Mouse (Mus musculus): ENCODE measurements around the gene Fgfr3.

Gene Fgfr3

DNA sequence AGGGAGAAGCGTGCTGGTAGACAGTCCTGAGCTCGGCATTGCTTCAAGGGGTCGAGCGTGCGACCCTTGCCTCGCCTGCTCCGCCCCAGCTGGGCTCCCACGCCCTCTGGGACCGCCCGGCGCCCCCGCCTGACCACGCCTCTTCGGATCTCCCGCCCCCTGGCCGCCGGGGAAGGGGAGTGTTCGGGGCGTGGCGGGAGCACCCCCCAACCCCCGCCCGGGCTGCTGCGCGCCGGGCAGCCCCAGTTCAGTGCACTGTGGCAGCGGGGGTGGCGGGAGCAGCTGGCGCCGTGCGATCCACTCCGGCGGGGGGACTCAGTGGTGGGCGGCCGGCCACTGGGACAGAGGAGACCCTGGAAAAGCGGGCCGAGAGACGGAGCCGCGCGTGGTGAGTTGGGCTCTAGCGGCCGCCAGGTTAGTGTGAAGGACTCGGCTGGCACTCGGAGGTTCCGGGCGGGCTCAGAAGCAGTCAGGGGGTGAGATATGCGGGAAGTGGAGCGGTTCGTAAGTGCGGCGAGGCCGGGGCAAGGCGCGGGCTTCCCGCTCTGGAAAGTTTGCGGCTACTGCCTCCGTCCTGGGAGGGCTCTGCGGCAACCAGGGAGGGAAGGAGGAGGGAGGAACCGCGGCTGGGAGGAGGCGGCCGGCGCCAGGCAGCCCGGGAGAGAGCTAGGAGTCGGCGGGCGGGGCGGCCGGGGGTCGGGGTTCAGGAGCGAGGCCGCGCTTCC lies at the start of gene Fgfr3:
Gene Fgfr3, plus strand, starts transcription at position 134 of the 725 bp plus-strand sequence.
- peak; percentile 31 for DNase-seq (ENCODE audit: low read depth, low spot score)

DNA sequence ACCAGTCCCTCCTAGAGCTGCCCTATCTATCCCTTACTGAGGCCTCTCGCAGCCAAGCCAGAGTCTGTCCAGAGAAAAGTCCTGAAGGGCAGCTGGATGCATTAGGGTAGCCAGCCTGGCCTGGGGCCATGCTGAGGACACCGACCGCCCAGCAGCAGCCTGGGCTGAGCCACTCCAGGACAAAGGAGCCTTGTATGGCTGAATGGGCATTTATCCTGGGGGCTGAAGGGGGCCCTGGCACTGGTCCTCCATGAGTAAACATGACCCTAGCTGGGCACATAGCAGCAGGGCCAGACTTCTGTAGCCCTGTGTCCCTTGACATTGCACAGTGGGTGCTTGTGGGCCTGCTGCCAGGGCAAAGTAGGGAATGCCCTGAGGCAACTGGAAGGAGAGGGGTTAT lies 47.0 kb upstream of the Fgfr3 start:
- DNase-seq (ENCODE audit: low read depth, low spot score): no peak

DNA sequence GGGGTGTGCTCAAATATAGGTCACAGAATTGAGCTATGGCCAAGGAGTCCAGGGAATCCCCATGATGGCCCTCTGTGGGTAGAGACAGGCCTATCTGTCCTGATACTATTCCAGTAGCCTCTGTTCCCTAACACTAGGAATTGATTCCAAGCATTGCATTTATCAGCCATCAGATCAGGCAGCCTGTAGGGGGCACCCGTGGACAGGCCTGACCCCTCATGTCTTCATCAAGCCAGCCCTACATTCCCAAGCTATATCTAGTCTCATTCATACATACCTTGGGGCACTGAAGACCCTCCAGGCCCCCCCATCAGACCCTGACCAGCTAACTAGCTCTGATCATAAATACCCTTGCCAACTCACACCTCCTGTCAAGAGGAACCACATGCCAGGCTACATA lies 45.5 kb upstream of the Fgfr3 start:
- DNase-seq (ENCODE audit: low read depth, low spot score): peak; percentile 65

DNA sequence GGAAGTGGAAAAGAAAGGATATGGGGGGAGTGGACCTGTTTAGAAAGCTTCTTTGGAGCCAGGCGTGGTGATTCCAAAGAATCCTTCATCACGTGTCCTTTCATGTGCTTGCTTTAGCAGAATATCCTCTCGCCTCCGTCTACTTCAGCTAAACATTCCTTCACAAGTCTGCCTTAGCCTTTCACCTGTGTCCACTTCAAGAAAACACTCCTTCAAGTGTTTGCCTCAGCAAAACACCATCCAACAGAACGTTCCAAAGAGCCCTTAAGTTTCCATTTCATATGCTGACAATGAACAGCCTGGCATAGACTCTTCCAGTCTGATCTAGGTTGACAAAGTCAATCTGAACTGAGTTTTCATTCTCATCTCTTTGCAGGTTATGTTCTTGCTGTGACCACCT lies 43.2 kb upstream of the Fgfr3 start:
- DNase-seq (ENCODE audit: low read depth, low spot score): no peak

DNA sequence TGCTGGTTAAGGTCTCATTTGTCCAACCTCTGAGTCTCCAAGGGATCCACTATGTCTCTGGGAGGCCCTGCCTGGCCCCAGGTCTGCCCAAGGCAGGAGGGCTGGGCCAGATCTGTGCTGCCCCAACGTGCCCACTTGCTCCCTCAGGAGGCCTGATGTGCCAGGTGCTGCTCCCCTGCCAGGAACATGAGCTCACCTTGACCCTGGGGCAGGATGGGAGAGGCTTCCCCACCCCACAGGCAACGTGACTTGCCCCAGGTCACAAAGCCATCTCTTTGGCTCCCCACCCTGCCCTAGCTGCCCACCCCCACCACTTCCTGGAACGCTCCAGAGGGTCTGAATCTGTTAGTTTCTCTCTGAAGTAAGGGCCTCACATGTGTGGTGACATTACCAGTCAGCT lies 40.4 kb upstream of the Fgfr3 start:
- DNase-seq (ENCODE audit: low read depth, low spot score): peak; percentile 41

DNA sequence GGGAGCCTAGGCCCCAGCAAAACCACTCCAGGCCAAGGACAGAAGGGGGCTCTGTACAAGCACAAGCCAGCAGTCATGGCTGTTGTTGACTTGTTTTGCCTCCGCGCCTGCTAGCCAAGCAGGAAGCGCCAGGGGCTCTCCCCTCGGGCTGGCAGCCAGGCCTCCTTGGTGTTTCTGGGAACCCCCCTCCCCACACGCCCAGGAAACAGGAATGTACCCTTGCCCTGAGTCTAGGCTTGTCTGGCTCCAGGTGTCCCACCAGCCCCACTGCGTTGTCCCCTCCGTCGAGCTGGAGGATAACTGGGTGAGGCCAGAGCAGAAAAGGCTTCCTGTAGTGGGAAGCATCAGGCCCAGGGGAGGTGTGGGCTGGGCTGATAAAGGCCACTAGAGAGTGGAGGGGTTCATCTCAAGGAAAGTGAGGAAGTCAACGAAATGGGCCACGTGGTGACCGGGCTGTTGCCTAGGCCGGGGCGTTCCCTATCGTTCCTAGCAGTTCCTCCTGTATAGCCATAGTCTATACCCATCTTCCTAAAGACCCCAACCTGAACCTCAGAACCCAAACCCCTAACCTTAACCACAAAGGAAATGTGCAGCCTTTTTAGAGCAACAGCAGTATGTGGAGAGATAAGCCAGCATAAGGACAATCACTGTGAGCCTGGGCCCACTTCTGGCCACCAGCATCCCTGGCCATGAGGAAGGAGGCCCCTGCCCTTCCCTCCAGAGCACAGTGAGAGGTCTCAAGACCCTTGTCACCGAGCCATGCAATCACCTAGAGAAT lies 39.7 kb upstream of the Fgfr3 start:
- no peak for DNase-seq (ENCODE audit: low read depth, low spot score)

DNA sequence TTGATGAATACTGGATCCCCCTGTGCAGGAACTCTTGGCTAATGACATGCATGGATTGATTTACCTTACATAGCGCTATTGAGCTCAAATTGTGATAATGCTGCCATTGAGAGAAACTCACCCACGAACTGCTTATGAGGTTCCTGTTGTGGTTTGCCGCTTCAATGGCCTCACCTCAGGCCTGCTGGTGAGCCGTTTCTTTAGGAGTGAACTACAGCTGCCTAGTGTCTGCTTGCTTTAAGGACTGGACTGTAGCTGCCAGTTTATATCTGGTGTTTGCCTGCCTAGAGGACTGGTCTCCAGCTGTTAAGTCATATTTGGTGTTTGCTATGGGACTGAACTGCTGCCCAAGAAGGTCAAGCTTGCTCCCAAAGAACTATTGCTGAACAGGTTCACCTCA lies 38.5 kb upstream of the Fgfr3 start:
- no peak for DNase-seq (ENCODE audit: low read depth, low spot score)

DNA sequence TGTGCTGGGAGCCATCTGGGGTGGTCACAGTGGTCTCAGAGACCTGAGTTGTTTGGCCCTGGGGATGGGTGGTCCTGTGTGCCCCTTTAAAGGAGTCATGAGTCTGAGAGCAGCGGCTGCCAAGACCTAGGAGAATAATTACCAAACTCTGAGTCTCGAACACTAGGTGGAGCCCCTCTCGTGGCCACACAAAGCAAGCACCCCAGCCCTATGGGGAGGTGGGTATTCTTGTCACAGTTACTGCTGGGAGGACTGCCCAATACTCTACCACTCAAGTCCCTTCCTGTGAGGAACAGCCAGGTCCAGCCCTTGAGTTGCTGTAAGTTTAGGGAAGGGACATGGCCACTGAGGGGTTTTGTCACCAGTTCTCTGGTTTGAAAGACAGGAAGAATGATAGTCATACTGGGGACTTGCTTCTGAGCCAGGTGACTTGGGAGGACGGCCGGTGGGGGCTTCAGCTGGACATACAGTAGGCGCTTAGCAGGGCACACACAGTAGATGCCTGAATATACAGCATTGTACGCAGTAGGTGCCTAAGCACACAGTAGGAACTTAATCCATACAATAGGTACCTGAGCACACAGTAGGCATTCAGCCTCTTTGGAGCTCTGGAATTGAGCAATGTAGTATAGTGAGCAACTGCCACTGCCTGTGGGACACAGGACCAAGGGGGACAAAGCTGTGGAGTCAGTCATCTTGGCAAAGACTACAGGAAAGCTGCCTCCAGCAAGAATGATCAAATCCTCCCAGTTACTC lies 37.4 kb upstream of the Fgfr3 start:
- DNase-seq (ENCODE audit: low read depth, low spot score): peak; percentile 39

DNA sequence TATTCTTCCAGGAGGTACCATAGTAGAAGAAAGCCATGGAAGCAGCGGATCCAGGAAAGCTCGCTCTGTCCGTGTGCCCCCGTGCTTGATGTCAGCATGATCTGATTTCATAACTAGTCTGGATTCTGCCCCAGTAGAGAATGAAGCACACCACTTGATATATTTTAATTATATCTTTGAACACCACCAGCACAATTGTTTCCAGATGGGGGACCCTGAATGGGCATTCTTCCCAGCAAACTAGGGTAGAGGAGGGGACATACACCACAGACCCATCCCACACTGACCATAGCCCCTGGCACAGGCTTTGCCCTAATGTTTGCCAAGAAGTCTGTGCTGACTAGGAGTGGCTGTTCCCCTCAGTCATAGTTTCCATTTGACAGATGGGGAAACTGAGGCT lies 36.5 kb upstream of the Fgfr3 start:
- DNase-seq (ENCODE audit: low read depth, low spot score): no peak

DNA sequence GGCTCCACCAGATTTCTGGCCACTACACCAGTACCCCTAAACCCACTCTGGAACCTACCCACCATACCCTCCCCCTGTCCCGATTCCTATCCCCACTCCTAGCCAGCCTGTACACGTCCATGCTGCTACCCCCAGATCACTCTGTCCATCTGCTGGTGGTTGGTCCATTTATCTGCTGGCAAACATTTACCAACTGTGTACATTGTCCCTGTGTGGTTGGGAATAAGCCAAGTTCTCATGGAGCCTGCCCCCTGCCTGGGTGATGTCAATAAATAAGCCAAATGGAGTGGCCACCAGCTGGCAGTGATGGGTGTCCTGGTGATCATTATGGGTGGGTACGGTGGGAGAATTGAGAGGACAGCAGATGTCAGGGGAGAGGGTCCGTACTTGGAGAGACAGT lies 34.3 kb upstream of the Fgfr3 start:
- DNase-seq (ENCODE audit: low read depth, low spot score): no peak

DNA sequence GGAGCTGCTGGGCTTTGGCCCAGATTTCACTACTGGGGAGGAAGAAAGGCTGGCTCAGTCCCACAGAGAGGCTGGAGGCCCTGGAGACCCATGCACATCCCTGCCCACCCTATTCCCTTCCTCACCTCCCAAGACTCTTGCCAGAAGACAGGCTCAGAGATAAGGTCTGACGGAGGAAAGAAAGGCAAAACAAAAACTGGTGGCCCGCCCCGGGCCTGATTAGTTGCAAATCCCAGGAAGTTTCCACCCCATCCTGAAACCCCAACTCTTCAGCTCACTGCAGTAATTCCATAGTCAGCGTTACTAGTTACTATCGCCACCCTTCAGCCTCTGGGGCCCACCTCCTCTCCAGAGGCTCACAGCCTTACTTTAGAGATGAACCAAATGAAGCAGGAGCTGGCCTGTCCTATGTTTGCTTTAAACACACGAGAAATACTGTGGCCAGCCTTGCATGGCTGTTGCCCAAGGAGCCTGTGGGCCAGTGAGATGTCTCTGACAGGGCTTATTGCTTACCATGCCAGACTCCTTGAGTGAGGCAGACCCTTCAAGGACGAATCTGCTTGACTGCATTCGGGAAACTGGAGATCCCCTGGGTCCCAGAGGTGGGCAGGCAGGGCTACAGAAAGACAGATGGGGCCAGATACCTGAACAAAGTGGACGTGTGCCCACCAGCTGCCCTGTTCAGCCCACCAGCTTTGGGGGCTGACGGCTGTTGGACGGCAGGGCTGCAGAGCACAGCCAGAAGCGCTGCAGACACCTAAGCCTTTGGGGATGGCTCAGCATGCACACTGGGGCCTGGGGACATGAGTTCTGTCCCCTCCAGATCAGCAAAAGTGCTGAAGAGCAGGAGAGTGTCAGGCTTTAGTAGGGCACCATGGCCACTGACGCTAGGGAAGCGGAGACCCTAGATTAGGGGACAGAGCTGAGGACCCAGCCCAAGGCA lies 32.9 kb upstream of the Fgfr3 start:
- no peak for DNase-seq (ENCODE audit: low read depth, low spot score)

DNA sequence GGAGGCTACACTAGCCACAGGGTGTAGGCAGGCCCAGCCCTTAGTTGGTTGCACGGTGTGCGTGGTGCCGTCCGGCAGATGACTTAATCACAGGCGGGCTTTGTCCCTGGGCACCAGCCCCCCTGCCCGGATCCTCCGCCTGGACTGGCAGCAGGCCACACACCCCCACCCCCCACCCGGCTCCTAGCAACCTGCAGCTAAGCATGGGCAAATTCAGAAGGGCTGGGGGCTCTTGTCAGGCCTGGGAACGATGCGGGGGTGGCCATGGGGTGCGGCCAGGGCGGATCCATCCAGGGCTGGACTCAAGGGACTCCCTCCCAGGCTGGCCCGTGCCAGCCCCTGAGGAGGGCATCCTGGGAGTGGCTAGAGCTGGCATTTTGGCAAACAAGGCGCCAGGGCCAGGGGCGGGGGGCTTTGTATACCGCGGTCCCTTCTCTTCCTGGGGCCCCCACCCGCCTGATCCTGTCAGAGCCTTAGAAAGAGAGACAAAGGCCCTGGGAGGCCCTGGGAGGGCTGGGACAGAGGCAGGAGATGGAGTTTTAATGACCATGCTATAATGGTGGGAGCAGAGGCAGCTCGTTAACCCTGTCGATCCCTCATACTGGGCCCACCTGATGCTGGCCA lies 32.1 kb upstream of the Fgfr3 start:
- DNase-seq (ENCODE audit: low read depth, low spot score): no peak

DNA sequence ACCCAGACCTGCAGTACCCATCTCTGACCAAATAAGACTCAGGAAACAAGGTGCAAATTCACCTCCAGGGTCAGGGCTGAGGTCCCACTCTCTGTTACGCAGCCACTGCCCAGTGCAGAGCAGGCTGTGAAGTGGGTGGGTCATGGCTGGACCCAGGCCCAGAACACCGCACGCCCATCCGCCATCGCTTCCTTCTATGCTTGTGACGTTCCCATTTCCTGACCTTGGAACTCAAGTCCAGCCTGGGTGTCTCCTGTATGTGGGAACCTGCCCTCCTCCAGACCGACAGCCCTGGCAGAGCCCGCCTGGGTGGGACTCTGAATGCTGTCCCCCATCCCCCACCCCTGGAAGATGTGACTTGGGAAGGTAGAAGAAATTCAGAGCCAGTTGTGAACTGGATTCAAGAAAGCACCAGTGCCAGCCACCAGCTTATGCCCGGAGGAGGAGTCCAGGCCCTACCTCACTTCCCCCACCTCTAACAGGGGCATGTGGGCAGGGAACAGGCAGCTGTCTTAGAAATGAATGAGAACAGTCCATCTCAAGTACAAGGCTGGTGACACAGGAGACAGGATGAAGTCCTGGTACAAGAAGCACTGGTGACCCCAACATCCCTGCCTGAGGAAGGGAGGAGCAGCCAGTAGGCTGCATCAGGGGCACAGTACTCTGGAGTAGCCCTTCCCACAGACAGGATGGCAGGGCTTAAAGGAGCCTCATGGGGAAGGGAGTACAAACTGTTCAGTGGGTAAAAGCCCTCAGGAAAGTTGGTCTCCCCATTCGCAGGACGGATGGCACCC lies 31.4 kb upstream of the Fgfr3 start:
- DNase-seq (ENCODE audit: low read depth, low spot score): no peak

DNA sequence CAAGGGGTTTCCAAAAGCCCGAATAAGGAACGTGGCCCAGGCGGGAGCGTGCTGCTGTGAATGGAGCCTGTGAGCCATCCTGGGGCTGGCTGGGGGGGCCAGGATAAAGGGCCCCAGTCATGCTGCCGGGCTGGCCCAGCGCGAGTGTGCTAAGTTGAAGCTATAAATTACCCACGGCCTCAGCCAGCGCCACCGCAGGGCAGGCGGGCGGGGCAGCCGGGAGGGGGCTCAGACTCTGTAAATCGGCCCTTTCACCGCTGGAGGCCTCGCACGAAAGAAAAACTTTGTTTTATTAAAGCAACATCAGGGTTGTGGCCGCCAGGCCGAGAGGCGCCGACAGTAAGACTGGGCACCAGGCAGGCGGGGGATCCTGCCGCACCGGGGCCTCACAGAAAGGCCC lies 29.1 kb upstream of the Fgfr3 start:
- no peak for DNase-seq (ENCODE audit: low read depth, low spot score)

DNA sequence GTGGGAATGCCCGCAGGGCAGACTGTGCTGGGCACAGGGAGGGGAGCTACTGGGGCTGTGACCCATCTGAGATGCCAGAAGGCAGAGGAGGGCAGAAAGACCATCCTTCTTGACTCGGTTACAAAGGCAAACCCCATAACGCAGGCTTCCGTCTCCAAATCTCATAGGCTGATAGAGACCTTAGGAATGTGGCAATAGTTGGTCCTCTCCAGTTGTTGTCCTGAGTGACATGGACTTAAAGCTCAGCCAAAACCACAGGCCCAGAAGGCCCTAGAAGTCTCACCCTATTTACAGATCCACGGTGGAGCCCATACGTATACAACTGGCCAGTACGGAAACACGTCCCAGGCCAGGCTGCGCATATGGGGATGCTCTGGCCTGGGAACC lies 27.0 kb upstream of the Fgfr3 start:
- DNase-seq (ENCODE audit: low read depth, low spot score): no peak

DNA sequence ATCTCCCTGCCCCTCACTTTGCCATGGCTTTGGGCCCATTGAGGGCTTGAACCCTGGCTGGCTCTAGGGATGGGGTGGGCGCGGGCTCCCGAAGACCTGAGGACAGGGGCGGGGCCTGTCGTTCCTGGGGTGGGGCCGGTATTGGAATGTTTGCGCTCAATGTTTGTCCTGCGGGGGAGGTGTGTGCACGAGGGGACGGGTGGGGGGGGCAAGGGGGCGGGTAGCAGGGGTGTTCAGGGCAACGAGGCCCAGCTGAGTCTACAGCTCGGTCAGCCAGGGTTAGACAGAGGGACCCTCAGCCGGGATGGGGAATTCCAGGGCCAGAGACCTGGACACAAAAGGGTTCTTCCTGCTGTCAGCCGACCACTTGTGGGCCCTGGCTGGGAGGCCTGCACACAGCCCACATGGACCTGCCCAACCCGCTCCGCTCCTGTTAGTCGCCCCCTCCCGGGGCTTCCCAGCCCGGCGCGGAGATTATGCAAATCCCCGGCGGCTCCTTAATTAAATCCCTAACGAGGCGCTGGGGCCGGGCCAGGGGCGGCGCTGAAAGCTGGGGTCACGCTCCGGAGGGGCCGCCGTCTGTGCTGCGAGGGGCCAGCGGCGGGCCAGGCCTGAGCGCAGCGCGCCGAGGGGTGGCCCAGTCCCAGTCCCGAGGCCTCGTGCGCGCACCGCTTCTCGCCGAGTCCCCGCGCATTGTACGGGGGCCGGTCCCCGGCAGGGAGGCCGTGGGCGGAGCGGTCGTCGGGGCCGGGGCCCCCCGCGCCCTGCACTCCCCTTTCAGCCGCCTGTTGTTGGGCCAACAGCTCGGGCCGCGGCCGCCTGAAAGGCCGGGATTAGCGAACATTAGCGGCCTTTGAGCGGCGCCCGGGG lies 26.4 kb upstream of the Fgfr3 start:
- DNase-seq (ENCODE audit: low read depth, low spot score): no peak

DNA sequence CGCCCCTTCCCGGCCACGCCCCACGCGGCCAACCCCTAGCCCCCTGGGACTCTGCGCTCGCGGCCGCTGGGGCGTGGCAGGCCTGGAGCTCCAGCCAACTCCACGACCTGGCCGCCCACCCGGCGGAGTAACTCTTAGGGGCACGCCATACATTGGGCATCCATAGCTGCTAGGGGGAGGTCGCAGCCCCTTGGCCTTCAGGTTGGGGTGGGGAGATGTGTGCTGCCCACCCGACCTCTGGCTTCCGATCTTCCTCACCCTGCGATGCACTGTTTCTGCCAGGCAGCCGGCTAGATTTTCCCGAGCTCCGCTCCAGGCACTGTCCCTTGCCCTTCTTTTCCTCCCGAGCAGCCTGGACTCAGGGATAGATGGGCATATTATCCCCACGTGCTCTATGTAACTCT lies 25.8 kb upstream of the Fgfr3 start:
- DNase-seq (ENCODE audit: low read depth, low spot score): no peak

DNA sequence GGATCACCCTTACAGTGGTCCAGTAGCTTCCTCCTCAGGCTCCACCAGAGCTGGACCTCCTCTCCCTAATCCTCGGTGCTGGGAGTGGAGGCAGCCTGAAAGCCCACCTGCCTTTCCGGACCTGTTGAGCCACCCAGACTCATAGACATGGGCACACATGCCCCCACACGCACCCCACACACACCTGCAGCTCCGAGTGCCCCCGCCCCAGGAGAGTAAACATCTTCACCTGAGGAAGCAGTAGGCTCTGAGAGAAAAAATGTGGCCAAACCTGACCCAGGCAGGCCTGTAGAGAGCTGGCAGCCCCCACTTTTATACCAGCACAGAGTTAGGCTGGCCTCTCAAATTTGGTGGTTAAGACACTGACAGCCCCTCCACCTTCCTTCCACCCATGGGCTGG lies 25.0 kb upstream of the Fgfr3 start:
- no peak for DNase-seq (ENCODE audit: low read depth, low spot score)

DNA sequence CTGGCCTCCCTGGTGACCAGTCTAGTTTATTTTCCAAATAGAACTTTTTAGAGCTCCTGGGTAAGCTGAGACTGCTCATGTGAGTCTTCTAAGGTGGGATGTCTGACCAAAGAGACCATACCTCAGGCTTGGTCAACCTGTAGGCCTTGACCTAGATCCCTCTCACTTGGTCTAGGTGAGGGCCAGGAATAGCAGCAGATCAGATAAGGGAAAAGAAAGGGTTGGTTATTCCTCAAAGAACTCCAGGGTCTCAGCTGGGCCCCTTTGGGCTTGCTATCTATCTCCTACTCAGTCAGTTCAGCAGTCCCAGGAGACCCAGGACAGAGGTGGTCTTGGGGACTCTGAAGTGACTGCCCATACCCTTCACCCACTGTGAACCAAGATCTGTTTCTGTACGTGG lies 23.9 kb upstream of the Fgfr3 start:
- no peak for DNase-seq (ENCODE audit: low read depth, low spot score)

All from ES-CJ7 (cell line).